Mouse (Mus musculus) bone marrow, adult 2 months (tissue): ENCODE measurements around the gene Hist3h2a.

Source experiments
- CTCF ChIP-seq: fragments of 200-500 bp; IDR thresholded peaks from 2 replicates; pipeline ENCODE4 v1.5.1; 2011; ENCODE audit warnings: low read length, control low read depth; ENCODE audit not compliant: control insufficient read depth, insufficient read depth
- POLR2A ChIP-seq: fragments of 200-500 bp; IDR thresholded peaks from 2 replicates; pipeline ENCODE4 v1.6.1; 2011; ENCODE audit warnings: low read depth, mild to moderate bottlenecking, control low read depth, low read length, borderline replicate concordance; ENCODE audit not compliant: control insufficient read depth

- TF ChIP-seq CTCF (no peak), POLR2A (peak; percentile 27; the same call in 1 of the 2 replicates)
These were observed 820 bp downstream of the Hist3h2a start for GRCm38 (mm10) chr11:58955143-58955867.
